Mouse (Mus musculus): Measurements from ENCODE around the gene Adamts3. TPM values are rescaled to one million over a fixed set of nuclear protein-coding genes. Genes with fewer than 3 reads are reported as not detected.

Gene Adamts3
- polyA plus RNA-seq, 1 experiment from 2014 or later, result 0.72 TPM

DNA sequence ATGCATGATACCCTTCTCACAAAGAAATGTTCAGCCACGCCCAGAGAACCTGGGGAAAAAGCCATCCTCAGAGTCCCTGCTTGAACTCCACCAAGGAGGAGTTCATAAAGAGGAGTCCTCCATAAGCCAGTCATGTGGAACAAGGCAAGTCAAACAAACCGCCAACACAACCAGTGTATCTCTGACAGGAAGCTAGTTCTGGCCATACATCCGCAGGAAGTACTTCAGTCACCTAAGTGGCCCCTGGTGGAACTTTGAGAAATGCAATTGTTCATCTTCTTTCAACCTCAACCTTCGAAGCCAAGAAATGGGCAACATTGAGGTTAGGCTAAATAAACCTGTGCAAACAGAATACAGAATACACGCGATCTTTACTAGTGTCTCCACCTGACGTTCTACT, 39.7 kb downstream of the Adamts3 start:
- Histone ChIP-seq H3K4me2 (replicated peaks; ENCODE audit: low read depth) (no peak overlapping the region), H3K9me3 (ENCODE audit: control insufficient read depth) (no peaks in the 10 kb centered on the region), H3K9ac (ENCODE audit: low read depth, low read length) (no peak overlapping the region), H3K4me1 (replicated peaks; ENCODE audit: control insufficient read depth, insufficient read depth, low read length) (no peaks in the 10 kb centered on the region), H3K27me3 (replicated peaks; ENCODE audit: control insufficient read depth, insufficient read depth, low read length) (no peaks in the 10 kb centered on the region), H3K27ac (ENCODE audit: low read depth, low read length) (no peak overlapping the region), H3K4me3 (ENCODE audit: low read depth, low read length) (no peak overlapping the region), H3K36me3 (ENCODE audit: control insufficient read depth, insufficient read depth) (no peaks in the 10 kb centered on the region)
- 83% methylated on average over 7 of the region's 7 CpGs for WGBS
- no peak for TF ChIP-seq CTCF (IDR thresholded peaks at IDR 0.05; ENCODE audit: low read depth)
- no peak for ATAC-seq

DNA sequence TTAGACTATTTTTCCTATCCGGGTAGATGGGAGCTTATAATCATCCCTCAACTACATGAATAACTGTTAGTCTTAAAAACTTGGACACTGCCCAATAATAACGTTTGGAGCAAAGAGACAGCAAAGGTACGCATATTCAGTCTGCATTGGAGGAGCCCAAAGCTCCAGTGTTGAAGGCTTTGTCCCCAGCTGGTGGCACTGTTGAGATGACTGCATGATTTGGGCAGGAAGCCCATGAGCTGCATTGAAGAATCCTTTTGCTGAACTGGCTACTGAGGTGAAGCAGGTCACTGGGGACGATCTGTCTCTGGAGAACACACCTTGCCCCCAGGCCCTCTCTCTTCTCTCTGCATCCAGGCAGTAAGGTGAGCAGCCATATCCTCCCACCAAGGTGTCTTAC, 43.5 kb downstream of the Adamts3 start:
- H3K9me3 ChIP-seq (ENCODE audit: control insufficient read depth), result no peaks in the 10 kb centered on the region
- H3K27ac ChIP-seq (ENCODE audit: low read depth, low read length), result no peak overlapping the region
- no peaks in the 10 kb centered on the region for H3K36me3 ChIP-seq (ENCODE audit: control insufficient read depth, insufficient read depth)
- no peaks in the 10 kb centered on the region for H3K27me3 ChIP-seq (replicated peaks; ENCODE audit: control insufficient read depth, insufficient read depth, low read length)
- H3K4me1 ChIP-seq (replicated peaks; ENCODE audit: control insufficient read depth, insufficient read depth, low read length), result no peaks in the 10 kb centered on the region
- H3K4me3 ChIP-seq (ENCODE audit: low read depth, low read length), result no peak overlapping the region
- WGBS, result 59% methylated on average over 4 of the region's 4 CpGs
- no peak overlapping the region for H3K9ac ChIP-seq (ENCODE audit: low read depth, low read length)
- H3K4me2 ChIP-seq (replicated peaks; ENCODE audit: low read depth), result no peak overlapping the region
- no peak for ATAC-seq
- peak; percentile 62 for TF ChIP-seq CTCF (IDR thresholded peaks at IDR 0.05; ENCODE audit: low read depth)

DNA sequence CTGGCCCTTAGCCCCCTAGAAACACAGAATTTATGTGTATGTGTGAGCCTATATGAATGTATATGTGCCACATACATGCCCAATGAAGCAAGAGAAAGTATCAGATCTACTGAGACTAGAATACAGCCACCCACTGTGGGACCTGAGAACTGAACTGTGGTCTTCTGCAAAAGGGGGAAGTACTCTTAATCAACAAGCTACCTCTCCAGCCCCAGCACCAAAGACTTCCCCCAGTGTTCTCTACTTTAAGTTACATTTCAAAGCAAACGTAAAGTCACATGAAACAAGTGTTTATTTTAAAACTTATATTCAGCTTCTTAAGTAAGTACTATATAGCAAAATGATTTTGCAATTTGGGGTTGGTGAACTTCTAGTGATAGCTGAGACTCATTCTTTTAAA, 62.0 kb downstream of the Adamts3 start:
- WGBS, result 91% methylated on average over 1 of the region's 1 CpGs

DNA sequence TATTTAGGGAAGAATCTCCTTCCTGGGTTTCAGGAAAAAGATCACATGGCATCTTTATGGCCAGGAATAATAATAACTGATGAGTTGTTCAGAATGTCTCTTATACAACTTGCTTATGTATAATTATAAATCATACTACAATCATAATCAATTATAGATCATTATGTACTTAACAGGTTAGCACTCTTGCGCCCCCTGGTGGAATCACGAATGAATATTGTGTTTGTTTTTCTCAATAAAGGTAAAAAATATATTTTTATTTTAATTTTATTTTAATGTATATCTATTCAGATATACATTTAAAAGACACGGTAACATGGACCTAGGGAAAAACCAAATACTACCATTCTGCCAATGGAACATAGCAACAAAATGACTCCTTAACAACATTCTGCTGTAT, 63.6 kb downstream of the Adamts3 start:
- no peak overlapping the region for H3K4me2 ChIP-seq (replicated peaks; ENCODE audit: low read depth)
- no peaks in the 10 kb centered on the region for H3K4me1 ChIP-seq (replicated peaks; ENCODE audit: control insufficient read depth, insufficient read depth, low read length)
- no peaks in the 10 kb centered on the region for H3K27me3 ChIP-seq (replicated peaks; ENCODE audit: control insufficient read depth, insufficient read depth, low read length)
- 29% methylated on average over 3 of the region's 3 CpGs for WGBS
- peak; percentile 69 for TF ChIP-seq CTCF (IDR thresholded peaks at IDR 0.05; ENCODE audit: low read depth)
- no peak overlapping the region for H3K4me3 ChIP-seq (ENCODE audit: low read depth, low read length)
- ATAC-seq, result no peak
- no peak overlapping the region for H3K9ac ChIP-seq (ENCODE audit: low read depth, low read length)
- no peak overlapping the region for H3K27ac ChIP-seq (ENCODE audit: low read depth, low read length)
- no peaks in the 10 kb centered on the region for H3K9me3 ChIP-seq (ENCODE audit: control insufficient read depth)
- no peaks in the 10 kb centered on the region for H3K36me3 ChIP-seq (ENCODE audit: control insufficient read depth, insufficient read depth)

More for the DNA sequence above, 62.0 kb downstream of the Adamts3 start:
- H3K4me3 ChIP-seq (ENCODE audit: low read depth, low read length), result no peak overlapping the region
- H3K9me3 ChIP-seq (ENCODE audit: control insufficient read depth), result no peaks in the 10 kb centered on the region
- no peak overlapping the region for H3K4me2 ChIP-seq (replicated peaks; ENCODE audit: low read depth)
- H3K27ac ChIP-seq (ENCODE audit: low read depth, low read length), result no peak overlapping the region
- no peak for ATAC-seq
- no peaks in the 10 kb centered on the region for H3K4me1 ChIP-seq (replicated peaks; ENCODE audit: control insufficient read depth, insufficient read depth, low read length)
- H3K9ac ChIP-seq (ENCODE audit: low read depth, low read length), result no peak overlapping the region
- no peak for TF ChIP-seq CTCF (IDR thresholded peaks at IDR 0.05; ENCODE audit: low read depth)
- no peaks in the 10 kb centered on the region for H3K36me3 ChIP-seq (ENCODE audit: control insufficient read depth, insufficient read depth)
- no peaks in the 10 kb centered on the region for H3K27me3 ChIP-seq (replicated peaks; ENCODE audit: control insufficient read depth, insufficient read depth, low read length)

DNA sequence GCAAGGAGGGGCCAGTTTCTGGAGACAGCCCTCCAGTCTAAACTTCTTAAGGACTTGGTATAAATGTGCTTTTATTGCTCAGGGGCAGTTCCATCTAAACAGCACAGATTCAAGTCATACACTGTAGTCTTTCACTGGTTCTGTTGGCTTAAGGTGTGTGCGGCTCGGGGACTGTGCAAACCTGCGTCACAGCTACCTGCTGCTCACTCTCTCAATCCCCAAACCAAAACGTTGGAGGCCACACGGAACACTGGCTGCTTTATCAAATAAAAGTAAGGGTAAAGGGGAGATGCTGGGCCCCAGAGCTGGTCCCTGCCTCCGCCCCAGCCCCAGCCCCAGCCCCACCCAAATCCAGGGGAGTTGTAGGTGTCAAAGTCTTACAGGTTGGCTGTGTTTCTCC, 66.5 kb downstream of the Adamts3 start:
- ATAC-seq, result peak; percentile 56; the same call in 1 of the 2 replicates
- H3K4me3 ChIP-seq (ENCODE audit: low read depth, low read length), result no peak overlapping the region
- H3K9ac ChIP-seq (ENCODE audit: low read depth, low read length), result no peak overlapping the region
- no peak for TF ChIP-seq CTCF (IDR thresholded peaks at IDR 0.05; ENCODE audit: low read depth)
- no peak overlapping the region for H3K4me2 ChIP-seq (replicated peaks; ENCODE audit: low read depth)
- no peaks in the 10 kb centered on the region for H3K27me3 ChIP-seq (replicated peaks; ENCODE audit: control insufficient read depth, insufficient read depth, low read length)
- no peaks in the 10 kb centered on the region for H3K9me3 ChIP-seq (ENCODE audit: control insufficient read depth)
- H3K36me3 ChIP-seq (ENCODE audit: control insufficient read depth, insufficient read depth), result no peaks in the 10 kb centered on the region
- H3K4me1 ChIP-seq (replicated peaks; ENCODE audit: control insufficient read depth, insufficient read depth, low read length), result no peaks in the 10 kb centered on the region
- no peak overlapping the region for H3K27ac ChIP-seq (ENCODE audit: low read depth, low read length)
- 22% methylated on average over 6 of the region's 6 CpGs for WGBS

DNA sequence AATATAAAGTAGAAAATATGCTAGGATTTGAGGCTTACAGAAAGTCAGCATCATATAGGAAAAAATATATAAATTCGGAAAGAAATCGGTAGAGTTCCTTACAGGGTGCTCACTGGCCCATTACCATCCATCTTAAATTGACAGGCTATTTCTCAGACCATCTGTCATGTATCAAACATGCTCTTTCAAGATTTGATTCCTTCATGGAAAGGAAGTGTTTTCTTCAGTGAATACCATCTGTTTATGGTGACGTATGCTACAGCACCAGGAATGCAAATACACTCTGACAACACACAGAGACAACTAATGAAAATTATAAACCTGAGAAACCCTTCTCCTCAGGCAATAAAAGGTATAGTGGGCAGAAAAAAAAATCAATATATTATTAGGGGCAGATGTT, 68.6 kb downstream of the Adamts3 start:
- TF ChIP-seq CTCF (IDR thresholded peaks at IDR 0.05; ENCODE audit: low read depth), result no peak
- no peak overlapping the region for H3K4me3 ChIP-seq (ENCODE audit: low read depth, low read length)
- no peaks in the 10 kb centered on the region for H3K9me3 ChIP-seq (ENCODE audit: control insufficient read depth)
- H3K4me2 ChIP-seq (replicated peaks; ENCODE audit: low read depth), result no peak overlapping the region
- no peak for ATAC-seq
- H3K27ac ChIP-seq (ENCODE audit: low read depth, low read length), result no peak overlapping the region
- H3K36me3 ChIP-seq (ENCODE audit: control insufficient read depth, insufficient read depth), result no peaks in the 10 kb centered on the region
- H3K27me3 ChIP-seq (replicated peaks; ENCODE audit: control insufficient read depth, insufficient read depth, low read length), result no peaks in the 10 kb centered on the region
- H3K9ac ChIP-seq (ENCODE audit: low read depth, low read length), result no peak overlapping the region
- 88% methylated on average over 3 of the region's 3 CpGs for WGBS
- H3K4me1 ChIP-seq (replicated peaks; ENCODE audit: control insufficient read depth, insufficient read depth, low read length), result no peaks in the 10 kb centered on the region

DNA sequence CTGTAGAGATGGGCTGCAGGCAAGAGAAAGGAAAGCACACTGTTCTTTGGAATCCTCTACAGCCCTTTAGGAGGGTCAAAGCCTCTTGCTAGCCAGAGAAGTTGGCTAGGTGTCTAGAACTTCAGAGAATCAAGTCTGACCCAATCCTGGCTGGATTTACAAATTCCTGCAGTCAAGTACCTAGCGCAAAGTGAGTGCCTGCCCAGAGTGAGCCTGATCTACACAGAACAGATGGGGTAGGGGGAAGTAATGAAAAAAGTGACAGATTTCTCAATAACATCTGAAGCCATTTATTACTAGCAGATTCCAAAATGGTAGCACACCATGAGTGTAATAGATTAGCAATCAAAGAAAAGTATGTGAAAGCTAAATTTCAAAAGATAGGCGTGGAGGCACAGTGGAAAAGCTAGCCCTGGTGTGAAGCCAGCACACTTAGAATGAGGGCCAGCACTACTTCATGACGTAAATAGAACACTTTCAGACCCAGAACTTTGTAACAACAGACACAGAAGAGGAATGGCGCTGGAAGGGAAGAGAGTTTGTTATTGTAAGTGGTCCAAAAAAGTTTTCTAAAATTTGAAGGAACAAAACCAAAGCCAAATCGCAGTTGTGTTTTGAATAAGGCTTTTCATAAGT, 82.8 kb downstream of the Adamts3 start:
- no peaks in the 10 kb centered on the region for H3K36me3 ChIP-seq (ENCODE audit: control insufficient read depth, insufficient read depth)

More for the DNA sequence above, 82.8 kb downstream of the Adamts3 start:
- Histone ChIP-seq H3K9ac (ENCODE audit: low read depth, low read length) (no peak overlapping the region), H3K27ac (ENCODE audit: low read depth, low read length) (no peak overlapping the region), H3K4me1 (replicated peaks; ENCODE audit: control insufficient read depth, insufficient read depth, low read length) (no peaks in the 10 kb centered on the region), H3K4me3 (ENCODE audit: low read depth, low read length) (no peak overlapping the region), H3K27me3 (replicated peaks; ENCODE audit: control insufficient read depth, insufficient read depth, low read length) (no peaks in the 10 kb centered on the region), H3K9me3 (ENCODE audit: control insufficient read depth) (no peaks in the 10 kb centered on the region), H3K4me2 (replicated peaks; ENCODE audit: low read depth) (no peak overlapping the region)
- no peak for ATAC-seq
- 74% methylated on average over 5 of the region's 5 CpGs for WGBS
- TF ChIP-seq CTCF (IDR thresholded peaks at IDR 0.05; ENCODE audit: low read depth), result no peak

Data from intestine, postnatal 0 days (tissue).